Mouse (Mus musculus): Measurements from ENCODE around the gene Olfr221. TPM values are rescaled to one million over a fixed set of nuclear protein-coding genes. Genes with fewer than 3 reads are reported as not detected.
"Not testable (repeated sequence)": the region's sequence is repeated elsewhere in the genome, so short reads cannot be mapped to it uniquely, and the experiment has no call there.

The Olfr221 gene
- not detected in 2 replicates for polyA plus RNA-seq (2016; fragmentation: Nextera tagmentation; extraction: Ambion mirVana)

DNA sequence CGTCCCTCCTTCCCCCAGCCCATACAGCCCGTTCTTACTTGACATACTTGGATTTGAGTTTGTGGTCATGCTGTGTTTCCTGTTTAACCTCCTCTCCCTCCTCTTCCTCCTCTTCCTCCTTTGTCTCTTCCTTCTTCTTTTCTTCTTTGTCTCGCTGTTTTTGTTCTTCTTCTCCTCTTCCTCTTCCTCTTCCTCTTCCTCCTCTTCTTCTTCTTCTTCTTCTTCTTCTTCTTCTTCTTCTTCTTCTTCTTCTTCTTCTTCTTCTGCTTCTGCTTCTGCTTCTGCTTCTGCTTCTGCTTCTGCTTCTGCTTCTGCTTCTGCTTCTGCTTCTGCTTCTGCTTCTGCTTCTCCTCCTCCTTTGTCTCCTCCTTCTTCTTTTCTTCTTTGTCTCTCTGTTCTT is at the start of gene Olfr221:
TSS of gene Olfr221 (minus strand) at position 101 of the 400 bp plus-strand sequence.
- WGBS = 48% methylated on average over 3 of the region's 3 CpGs

DNA sequence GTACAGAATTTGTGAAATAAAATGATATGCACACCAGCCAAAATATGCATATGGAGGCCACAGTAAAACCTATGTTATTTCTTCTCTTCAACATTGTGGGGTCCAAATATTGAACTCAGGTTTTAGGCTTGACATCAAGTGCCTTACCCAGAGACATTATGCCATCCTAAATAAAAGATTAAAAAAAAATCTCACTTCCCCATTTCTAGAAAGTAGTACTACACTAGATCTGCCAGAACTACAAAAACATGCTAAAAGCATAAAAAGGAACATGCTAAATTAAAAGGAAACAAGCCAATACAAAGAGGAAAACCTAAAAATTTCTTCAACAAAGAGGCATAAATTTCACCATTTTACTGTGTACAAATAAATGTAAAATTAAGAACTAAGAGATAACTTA is 40.8 kb upstream of the Olfr221 start:
- H3K9me3 ChIP-seq (replicated peaks) = no peaks in the 10 kb centered on the region
- no peak for ATAC-seq (ENCODE audit: insufficient number of reproducible peaks, low FRiP score)
- H3K4me2 ChIP-seq = no peak overlapping the region
- no peak overlapping the region for H3K4me3 ChIP-seq
- H3K27ac ChIP-seq (ENCODE audit: poor library complexity, severe bottlenecking) = no peak overlapping the region
- H3K36me3 ChIP-seq = peaks cover 50% of the 10 kb centered on the region
- no peaks in the 10 kb centered on the region for H3K4me1 ChIP-seq (replicated peaks)
- H3K27me3 ChIP-seq (replicated peaks) = no peaks in the 10 kb centered on the region
- no peak overlapping the region for H3K9ac ChIP-seq

More for the DNA sequence above, at the start of gene Olfr221:
- H3K4me3 ChIP-seq; H3K27me3 ChIP-seq (replicated peaks); ATAC-seq (ENCODE audit: insufficient number of reproducible peaks, low FRiP score); H3K36me3 ChIP-seq; H3K4me2 ChIP-seq; H3K9ac ChIP-seq; H3K9me3 ChIP-seq (replicated peaks); H3K4me1 ChIP-seq (replicated peaks); H3K27ac ChIP-seq (ENCODE audit: poor library complexity, severe bottlenecking): not testable (repeated sequence)

DNA sequence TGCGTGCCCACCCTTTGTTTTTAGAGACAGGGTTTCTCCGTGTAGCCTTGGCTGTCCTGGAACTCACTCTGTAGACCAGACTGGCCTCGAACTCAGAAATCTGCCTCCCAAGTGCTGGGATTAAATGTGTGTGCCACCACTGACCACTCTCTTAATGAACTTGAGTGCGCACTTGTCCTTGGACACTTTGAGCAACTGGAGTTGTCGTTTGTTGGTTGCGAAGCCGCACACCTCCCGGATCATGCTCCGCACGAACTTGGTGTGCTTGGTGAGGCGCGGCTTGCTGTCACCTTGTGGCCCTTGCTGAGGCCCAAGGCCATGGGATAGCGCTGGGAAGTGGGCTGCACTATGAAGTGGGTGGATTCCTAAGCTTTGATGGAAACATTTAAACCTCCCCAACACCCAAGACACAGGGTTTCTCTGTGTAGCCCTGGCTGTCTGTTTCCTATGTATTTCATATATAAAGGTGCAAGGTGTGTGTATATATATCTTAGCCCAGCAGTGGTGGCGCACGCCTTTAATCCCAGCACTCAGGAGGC is 29.4 kb upstream of the Olfr221 start:
- Histone ChIP-seq H3K4me3 (no peak overlapping the region), H3K4me1 (replicated peaks) (no peaks in the 10 kb centered on the region), H3K27ac (ENCODE audit: poor library complexity, severe bottlenecking) (no peak overlapping the region), H3K27me3 (replicated peaks) (no peaks in the 10 kb centered on the region), H3K4me2 (no peak overlapping the region), H3K9me3 (replicated peaks) (no peaks in the 10 kb centered on the region), H3K9ac (no peak overlapping the region), H3K36me3 (peaks cover 54% of the 10 kb centered on the region)
- no peak for ATAC-seq (ENCODE audit: insufficient number of reproducible peaks, low FRiP score)
- 93% methylated on average over 15 of the region's 15 CpGs for WGBS

DNA sequence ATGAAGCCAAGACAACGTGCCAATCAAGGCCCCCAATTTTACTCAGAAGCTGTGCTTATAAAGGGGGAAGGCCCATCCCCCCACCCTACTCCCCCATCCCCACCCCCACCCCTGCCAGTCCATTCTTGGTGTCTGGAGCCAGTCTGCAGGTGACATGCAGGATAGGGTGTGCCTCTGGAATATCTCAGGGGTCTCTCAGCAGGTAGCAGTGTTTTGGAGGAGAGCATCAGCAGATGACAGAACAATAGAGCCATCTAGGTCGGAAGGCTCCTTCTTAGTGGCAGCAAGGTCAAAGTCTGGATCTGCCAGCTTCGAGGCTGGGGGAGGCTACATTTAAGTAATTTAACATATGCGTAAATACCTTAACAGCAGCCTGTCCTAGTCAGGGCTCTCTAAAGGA is 23.9 kb upstream of the Olfr221 start:
- Histone ChIP-seq H3K36me3 (peaks cover 8% of the 10 kb centered on the region), H3K4me3 (no peak overlapping the region), H3K9ac (no peak overlapping the region), H3K4me2 (no peak overlapping the region), H3K27ac (ENCODE audit: poor library complexity, severe bottlenecking) (no peak overlapping the region), H3K9me3 (replicated peaks) (no peaks in the 10 kb centered on the region), H3K27me3 (replicated peaks) (no peaks in the 10 kb centered on the region), H3K4me1 (replicated peaks) (no peaks in the 10 kb centered on the region)
- ATAC-seq (ENCODE audit: insufficient number of reproducible peaks, low FRiP score) = no peak
- WGBS = 56% methylated on average over 4 of the region's 4 CpGs

DNA sequence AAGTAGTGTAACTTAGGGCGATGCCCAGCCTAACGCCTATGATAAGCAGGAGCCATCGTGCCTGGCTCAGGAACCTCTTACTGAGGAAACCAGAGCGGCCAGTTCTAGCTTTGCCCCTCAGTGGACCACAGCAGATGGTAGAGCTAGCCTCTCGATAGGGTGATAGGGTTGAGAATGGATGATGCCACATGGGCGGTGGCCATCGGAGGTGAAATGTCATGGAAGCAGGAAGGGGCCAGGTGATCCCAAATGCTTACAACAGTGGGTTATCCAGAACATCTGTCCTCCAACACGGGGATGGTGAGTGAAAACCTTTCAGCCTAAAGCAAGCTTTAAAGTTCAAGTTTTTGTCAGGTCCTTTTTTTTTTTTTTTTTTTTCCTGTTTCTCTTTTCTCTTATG is 19.5 kb upstream of the Olfr221 start:
- ATAC-seq (ENCODE audit: insufficient number of reproducible peaks, low FRiP score) = no peak
- 77% methylated on average over 8 of the region's 8 CpGs for WGBS
- no peak overlapping the region for H3K4me2 ChIP-seq
- no peaks in the 10 kb centered on the region for H3K9me3 ChIP-seq (replicated peaks)
- no peak overlapping the region for H3K4me3 ChIP-seq
- no peaks in the 10 kb centered on the region for H3K36me3 ChIP-seq
- H3K9ac ChIP-seq = no peak overlapping the region
- no peaks in the 10 kb centered on the region for H3K27me3 ChIP-seq (replicated peaks)
- H3K4me1 ChIP-seq (replicated peaks) = no peaks in the 10 kb centered on the region
- H3K27ac ChIP-seq (ENCODE audit: poor library complexity, severe bottlenecking) = no peak overlapping the region

DNA sequence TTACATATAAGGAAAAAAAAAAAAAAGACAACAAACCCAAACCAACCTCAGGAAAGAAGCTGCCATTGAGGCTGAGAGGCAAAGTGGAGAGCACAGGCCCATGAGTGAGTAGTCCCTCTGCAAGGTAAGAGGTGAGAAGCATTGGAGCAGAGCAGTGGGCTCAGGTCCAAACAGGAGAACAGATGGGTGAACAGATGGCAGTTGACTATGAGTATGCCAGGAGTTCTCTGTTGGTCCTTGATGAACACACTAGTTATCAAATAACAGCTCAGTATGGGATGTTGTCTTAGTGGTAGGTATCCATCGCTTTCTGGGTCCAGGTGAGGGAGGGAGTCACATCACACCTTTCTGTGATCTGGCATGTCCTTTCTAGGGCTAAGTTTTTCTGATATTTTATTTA is 18.5 kb upstream of the Olfr221 start:
- Histone ChIP-seq H3K36me3 (no peaks in the 10 kb centered on the region), H3K4me2 (no peak overlapping the region), H3K4me1 (replicated peaks) (no peaks in the 10 kb centered on the region), H3K27me3 (replicated peaks) (no peaks in the 10 kb centered on the region), H3K27ac (ENCODE audit: poor library complexity, severe bottlenecking) (no peak overlapping the region), H3K4me3 (no peak overlapping the region), H3K9me3 (replicated peaks) (no peaks in the 10 kb centered on the region), H3K9ac (no peak overlapping the region)
- 63% methylated on average over 1 of the region's 1 CpGs for WGBS
- no peak for ATAC-seq (ENCODE audit: insufficient number of reproducible peaks, low FRiP score)

DNA sequence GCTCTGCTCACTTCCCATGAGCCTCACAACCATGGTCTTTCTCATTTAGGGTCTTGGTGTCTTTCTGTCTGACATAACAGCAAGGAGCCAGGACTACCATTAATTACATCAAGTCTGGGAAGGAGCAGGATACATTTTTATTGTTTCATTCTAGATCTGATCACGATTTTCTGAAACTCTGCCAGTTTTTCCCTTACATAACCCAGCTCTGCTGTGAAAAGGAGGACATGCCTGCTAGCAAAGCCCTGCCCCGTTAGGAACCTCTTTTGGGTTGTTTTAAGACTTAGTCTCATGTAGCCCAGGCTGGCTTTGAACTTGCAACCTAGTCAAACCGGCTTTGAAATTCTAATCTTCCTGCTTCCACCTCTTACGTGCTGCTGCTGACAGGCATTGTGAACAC is 17.7 kb upstream of the Olfr221 start:
- 61% methylated on average over 4 of the region's 4 CpGs for WGBS
- no peaks in the 10 kb centered on the region for H3K4me1 ChIP-seq (replicated peaks)
- H3K27ac ChIP-seq (ENCODE audit: poor library complexity, severe bottlenecking) = no peak overlapping the region
- no peak overlapping the region for H3K4me2 ChIP-seq
- no peaks in the 10 kb centered on the region for H3K36me3 ChIP-seq
- no peaks in the 10 kb centered on the region for H3K9me3 ChIP-seq (replicated peaks)
- ATAC-seq (ENCODE audit: insufficient number of reproducible peaks, low FRiP score) = no peak
- no peaks in the 10 kb centered on the region for H3K27me3 ChIP-seq (replicated peaks)
- no peak overlapping the region for H3K9ac ChIP-seq
- no peak overlapping the region for H3K4me3 ChIP-seq

DNA sequence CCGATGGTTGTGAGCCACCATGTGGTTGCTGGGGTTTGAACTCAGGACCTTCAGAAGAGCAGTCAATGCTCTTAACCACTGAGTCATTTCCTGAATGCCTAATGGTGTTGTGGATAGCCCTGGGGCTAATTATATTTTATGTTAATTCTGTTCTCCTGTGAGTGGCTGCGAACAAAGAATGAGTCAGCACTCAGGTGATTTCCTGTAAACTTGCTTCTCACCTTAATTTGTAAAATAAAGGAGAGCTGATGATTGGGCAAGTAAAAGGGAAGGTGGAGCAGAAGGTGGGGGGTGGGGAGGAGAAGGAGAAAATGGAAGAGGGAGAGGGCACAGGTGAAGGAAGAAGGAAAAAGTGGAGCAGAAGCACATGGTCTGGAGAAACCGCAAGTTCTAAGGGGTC is 10.5 kb upstream of the Olfr221 start:
- not testable (repeated sequence) for H3K36me3 ChIP-seq; H3K9me3 ChIP-seq (replicated peaks); ATAC-seq (ENCODE audit: insufficient number of reproducible peaks, low FRiP score); H3K27ac ChIP-seq (ENCODE audit: poor library complexity, severe bottlenecking); H3K9ac ChIP-seq; H3K4me1 ChIP-seq (replicated peaks); H3K27me3 ChIP-seq (replicated peaks); H3K4me2 ChIP-seq; H3K4me3 ChIP-seq
- 87% methylated on average over 3 of the region's 3 CpGs for WGBS

DNA sequence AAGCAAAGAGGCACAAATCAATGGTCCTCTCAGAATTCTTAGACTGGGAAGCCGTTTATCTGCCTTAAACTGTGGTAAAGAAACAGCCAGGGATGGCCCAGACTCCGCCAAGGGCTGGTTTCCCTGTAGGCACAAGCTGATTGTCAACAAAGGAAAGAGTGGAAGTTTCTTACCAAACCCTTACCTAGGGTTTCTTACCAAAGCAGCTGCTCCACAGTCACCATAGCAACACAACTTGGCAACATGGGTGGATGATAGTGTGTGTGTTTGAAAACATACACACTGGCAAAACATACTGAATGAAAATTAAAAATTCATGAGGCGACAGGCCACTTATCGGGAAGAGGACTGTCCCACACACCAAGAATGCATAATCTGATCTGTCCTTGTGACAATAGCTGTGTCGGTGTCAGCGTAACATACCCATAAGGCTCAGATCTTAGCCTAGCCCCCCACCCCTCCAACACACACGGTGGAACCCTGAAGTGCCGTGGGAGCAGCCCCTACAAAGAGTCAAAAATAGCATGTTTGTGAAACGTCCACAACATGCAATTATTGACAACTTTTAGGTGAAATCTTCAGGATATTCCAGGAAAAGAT is 3.8 kb upstream of the Olfr221 start:
- no peaks in the 10 kb centered on the region for H3K36me3 ChIP-seq
- WGBS = 71% methylated on average over 9 of the region's 9 CpGs

DNA sequence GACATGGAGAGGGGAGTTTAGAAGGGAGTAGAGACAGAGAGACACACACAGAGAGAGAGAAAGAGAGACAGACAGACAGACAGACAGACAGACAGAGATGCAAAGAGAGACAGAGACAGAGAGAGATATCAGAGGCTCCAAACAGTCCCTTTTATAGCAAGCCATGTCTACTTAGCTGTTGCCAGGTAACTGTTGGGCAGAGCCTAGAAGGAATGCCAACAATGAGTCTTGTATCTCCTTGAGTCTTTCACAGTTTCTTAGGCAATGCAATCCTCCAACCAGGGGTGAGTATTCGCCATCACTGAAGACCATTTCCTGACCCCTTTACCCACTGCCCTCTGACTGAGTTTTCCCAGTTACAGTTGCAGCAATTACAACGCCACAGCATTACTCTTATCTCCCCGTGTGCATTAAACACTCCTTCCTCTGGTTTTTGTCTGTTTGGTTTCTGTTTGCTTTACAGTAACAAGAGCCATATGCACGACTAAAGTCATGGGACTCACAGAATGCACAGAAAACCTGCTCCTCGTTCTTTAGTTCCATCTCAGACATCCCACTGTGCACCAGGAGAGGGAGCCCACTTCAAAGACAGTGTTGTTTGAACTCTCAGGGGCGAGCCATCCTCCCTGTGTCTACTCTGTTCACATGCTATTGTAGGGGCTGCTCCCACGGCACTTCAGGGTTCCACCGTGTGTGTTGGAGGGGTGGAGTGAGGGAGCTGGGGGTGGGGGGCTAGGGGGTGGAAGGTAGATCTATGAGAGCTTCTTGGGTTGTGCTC is 2.8 kb upstream of the Olfr221 start:
- ATAC-seq (ENCODE audit: insufficient number of reproducible peaks, low FRiP score) = peak; percentile 55; the same call in 1 of the 2 replicates
- Histone ChIP-seq H3K4me1 (replicated peaks) (peaks cover 9% of the 10 kb centered on the region), H3K27me3 (replicated peaks) (no peaks in the 10 kb centered on the region), H3K4me2 (peak overlapping the region; percentile 15), H3K9ac (no peak overlapping the region), H3K4me3 (no peak overlapping the region), H3K36me3 (no peaks in the 10 kb centered on the region), H3K9me3 (replicated peaks) (no peaks in the 10 kb centered on the region), H3K27ac (ENCODE audit: poor library complexity, severe bottlenecking) (no peak overlapping the region)
- 9% methylated on average over 8 of the region's 8 CpGs for whole genome bisulfite sequencing

More for the DNA sequence above, 3.8 kb upstream of the Olfr221 start:
- H3K9ac ChIP-seq = no peak overlapping the region
- no peaks in the 10 kb centered on the region for H3K27me3 ChIP-seq (replicated peaks)
- no peak for ATAC-seq (ENCODE audit: insufficient number of reproducible peaks, low FRiP score)
- peaks cover 9% of the 10 kb centered on the region for H3K4me1 ChIP-seq (replicated peaks)
- no peaks in the 10 kb centered on the region for H3K9me3 ChIP-seq (replicated peaks)
- no peak overlapping the region for H3K4me3 ChIP-seq
- H3K27ac ChIP-seq (ENCODE audit: poor library complexity, severe bottlenecking) = no peak overlapping the region
- no peak overlapping the region for H3K4me2 ChIP-seq

DNA sequence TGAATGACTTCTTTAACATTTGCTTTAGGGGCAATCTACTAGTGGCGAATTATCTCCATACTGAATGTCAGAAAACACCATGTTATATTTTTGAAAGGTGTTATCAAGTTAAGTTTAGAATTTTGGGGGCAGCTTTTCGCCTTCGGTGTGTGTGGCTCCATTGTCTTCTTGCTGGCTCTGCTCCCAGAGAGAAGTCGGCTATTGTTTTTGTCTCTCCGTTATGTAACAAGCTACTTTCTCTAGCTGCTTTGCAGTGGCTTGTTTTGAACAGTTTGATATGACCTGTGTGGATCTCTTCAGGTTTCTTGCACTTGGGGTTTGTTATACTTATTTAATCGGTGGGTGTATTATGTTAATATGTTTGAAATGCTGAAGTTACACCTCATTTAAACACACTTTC is 1.2 kb upstream of the Olfr221 start:
- Histone ChIP-seq H3K9ac (no peak overlapping the region), H3K27ac (ENCODE audit: poor library complexity, severe bottlenecking) (no peak overlapping the region), H3K27me3 (replicated peaks) (no peaks in the 10 kb centered on the region), H3K4me3 (no peak overlapping the region), H3K4me1 (replicated peaks) (peaks cover 9% of the 10 kb centered on the region), H3K36me3 (no peaks in the 10 kb centered on the region), H3K9me3 (replicated peaks) (no peaks in the 10 kb centered on the region), H3K4me2 (no peak overlapping the region)
- no peak for ATAC-seq (ENCODE audit: insufficient number of reproducible peaks, low FRiP score)
- WGBS = 59% methylated on average over 6 of the region's 6 CpGs
